Mouse (Mus musculus) forebrain, embryonic 16.5 days (tissue): ENCODE results near the gene Bpifb4. TPM values are rescaled to one million over a fixed set of nuclear protein-coding genes. Genes with fewer than 3 reads are reported as not detected.

ENCODE experiments used
- ATAC-seq: fragments of 200-750 bp; cut with Nextera tagmentation; 2 replicates; pipeline ENCODE4 v1.8.0; 2017; ENCODE audit warnings: mild to moderate bottlenecking, moderate library complexity
- H3K27ac ChIP-seq: fragments of 300-500 bp; sonication (generic); 2 replicates; pipeline ENCODE4 v1.5.1; 2014; ENCODE audit warnings: low read length, control low read depth
- H3K27me3 ChIP-seq: fragments of 300-500 bp; sonication (generic); replicated peaks from 2 replicates; pipeline ENCODE4 v1.6.1; 2014; ENCODE audit warnings: low read length; ENCODE audit not compliant: control insufficient read depth, insufficient read depth
- H3K36me3 ChIP-seq: fragments of 300-500 bp; sonication (generic); 2 replicates; pipeline ENCODE4 v1.6.1; 2014; ENCODE audit not compliant: control insufficient read depth, insufficient read depth
- H3K4me1 ChIP-seq: fragments of 300-500 bp; sonication (generic); replicated peaks from 2 replicates; pipeline ENCODE4 v1.6.1; 2014; ENCODE audit warnings: low read length; ENCODE audit not compliant: control insufficient read depth, insufficient read depth
- H3K4me2 ChIP-seq: fragments of 300-500 bp; sonication (generic); 2 replicates; pipeline ENCODE4 v1.6.1; 2014; ENCODE audit warnings: mild to moderate bottlenecking, low read length, control low read depth
- H3K4me3 ChIP-seq: fragments of 300-500 bp; sonication (generic); replicated peaks from 2 replicates; pipeline ENCODE4 v1.5.1; 2014; ENCODE audit warnings: mild to moderate bottlenecking, low read length, control low read depth
- H3K9ac ChIP-seq: fragments of 300-500 bp; sonication (generic); replicated peaks from 2 replicates; pipeline ENCODE4 v1.6.1; 2014; ENCODE audit warnings: low read depth, low read length, control low read depth
- H3K9me3 ChIP-seq: fragments of 300-500 bp; sonication (generic); 2 replicates; pipeline ENCODE4 v1.6.1; 2016; ENCODE audit warnings: low read length; ENCODE audit not compliant: control insufficient read depth
- WGBS: fragments of 180-500 bp; shearing (Covaris S2); extraction: QIAGEN DNeasy Blood & Tissue Kit; methylation state at CpG from one replicate; pipeline ENCODE4 v1.1.7; 2014; 5-methylcytosine and 5-hydroxymethylcytosine counted together
- polyA plus RNA-seq: library from polyadenylated mRNA; unstranded; fragments of >200 nt; fragmentation: Nextera tagmentation; extraction: Ambion mirVana; gene quantifications from 2 replicates; pipeline ENCODE4 v1.2.1, GENCODE M21; 2015

Gene Bpifb4
- polyA plus RNA-seq, 1 experiment from 2014 or later: not detected

GRCm38 (mm10) chr2:153995770-153996169, 57.8 kb downstream of the Bpifb4 start:
- no peaks in the 10 kb centered on the region for H3K36me3 ChIP-seq
- ATAC-seq: no peak
- WGBS: 2% methylated on average over 7 of the region's 7 CpGs

GRCm38 (mm10) chr2:154000501-154000900, 62.5 kb downstream of the Bpifb4 start:
- Histone ChIP-seq H3K27me3 (no peaks in the 10 kb centered on the region), H3K4me2 (no peak overlapping the region), H3K4me3 (no peak overlapping the region), H3K4me1 (no peaks in the 10 kb centered on the region), H3K9me3 (no peaks in the 10 kb centered on the region), H3K9ac (no peak overlapping the region), H3K36me3 (no peaks in the 10 kb centered on the region), H3K27ac (no peak overlapping the region)
- 80% methylated on average over 3 of the region's 3 CpGs for WGBS
- no peak for ATAC-seq

More at GRCm38 (mm10) chr2:153995770-153996169, 57.8 kb downstream of the Bpifb4 start:
- no peak overlapping the region for H3K4me3 ChIP-seq
- no peaks in the 10 kb centered on the region for H3K27me3 ChIP-seq
- no peak overlapping the region for H3K27ac ChIP-seq
- H3K4me1 ChIP-seq: no peaks in the 10 kb centered on the region
- H3K9ac ChIP-seq: no peak overlapping the region
- H3K4me2 ChIP-seq: no peak overlapping the region
- no peaks in the 10 kb centered on the region for H3K9me3 ChIP-seq

GRCm38 (mm10) chr2:154001056-154001455, 63.0 kb downstream of the Bpifb4 start:
- Histone ChIP-seq H3K4me3 (no peak overlapping the region), H3K4me1 (no peaks in the 10 kb centered on the region), H3K9me3 (no peaks in the 10 kb centered on the region), H3K4me2 (no peak overlapping the region), H3K9ac (no peak overlapping the region), H3K27me3 (no peaks in the 10 kb centered on the region), H3K27ac (no peak overlapping the region), H3K36me3 (no peaks in the 10 kb centered on the region)
- no peak for ATAC-seq

GRCm38 (mm10) chr2:154004456-154004855, 66.4 kb downstream of the Bpifb4 start:
- Histone ChIP-seq H3K4me1 (no peaks in the 10 kb centered on the region), H3K4me3 (no peak overlapping the region), H3K9ac (no peak overlapping the region), H3K4me2 (no peak overlapping the region), H3K36me3 (no peaks in the 10 kb centered on the region), H3K27me3 (no peaks in the 10 kb centered on the region), H3K9me3 (no peaks in the 10 kb centered on the region), H3K27ac (no peak overlapping the region)
- no peak for ATAC-seq
- WGBS: 21% methylated on average over 1 of the region's 1 CpGs

GRCm38 (mm10) chr2:154005094-154005493, 67.1 kb downstream of the Bpifb4 start:
- 91% methylated on average over 1 of the region's 1 CpGs for WGBS

GRCm38 (mm10) chr2:154005734-154006133, 67.7 kb downstream of the Bpifb4 start:
- H3K4me3 ChIP-seq: no peak overlapping the region
- no peaks in the 10 kb centered on the region for H3K36me3 ChIP-seq
- H3K9ac ChIP-seq: no peak overlapping the region
- H3K4me2 ChIP-seq: no peak overlapping the region
- H3K4me1 ChIP-seq: no peaks in the 10 kb centered on the region
- no peaks in the 10 kb centered on the region for H3K9me3 ChIP-seq
- ATAC-seq: no peak
- WGBS: 85% methylated on average over 4 of the region's 4 CpGs
- H3K27me3 ChIP-seq: no peaks in the 10 kb centered on the region
- no peak overlapping the region for H3K27ac ChIP-seq

More at GRCm38 (mm10) chr2:154005094-154005493, 67.1 kb downstream of the Bpifb4 start:
- Histone ChIP-seq H3K27ac (no peak overlapping the region), H3K4me2 (no peak overlapping the region), H3K27me3 (no peaks in the 10 kb centered on the region), H3K9me3 (no peaks in the 10 kb centered on the region), H3K4me3 (no peak overlapping the region), H3K4me1 (no peaks in the 10 kb centered on the region), H3K9ac (no peak overlapping the region), H3K36me3 (no peaks in the 10 kb centered on the region)
- ATAC-seq: no peak

- Histone ChIP-seq H3K27me3 (no peaks in the 10 kb centered on the region), H3K36me3 (no peaks in the 10 kb centered on the region), H3K27ac (no peak overlapping the region), H3K4me3 (no peak overlapping the region), H3K9me3 (no peaks in the 10 kb centered on the region), H3K4me1 (no peaks in the 10 kb centered on the region), H3K9ac (no peak overlapping the region), H3K4me2 (no peak overlapping the region)
- WGBS: 88% methylated on average over 2 of the region's 2 CpGs
- no peak for ATAC-seq
Measured at GRCm38 (mm10) chr2:154006331-154006730, 68.3 kb downstream of the Bpifb4 start.

- no peak for ATAC-seq
- Histone ChIP-seq H3K9ac (no peak overlapping the region), H3K27me3 (no peaks in the 10 kb centered on the region), H3K9me3 (no peaks in the 10 kb centered on the region), H3K36me3 (no peaks in the 10 kb centered on the region), H3K4me3 (no peak overlapping the region), H3K27ac (no peak overlapping the region), H3K4me2 (no peak overlapping the region), H3K4me1 (no peaks in the 10 kb centered on the region)
- WGBS: 88% methylated on average over 1 of the region's 1 CpGs
Measured at GRCm38 (mm10) chr2:154007381-154007780, 69.4 kb downstream of the Bpifb4 start.

GRCm38 (mm10) chr2:154007965-154008364, 70.0 kb downstream of the Bpifb4 start, which contains the start of gene Bpifa2:
TSS of gene Bpifa2 (plus strand) at chr2:154008265.
- Histone ChIP-seq H3K4me1 (no peaks in the 10 kb centered on the region), H3K27ac (no peak within 1 kb of the TSS), H3K9me3 (no peaks in the 10 kb centered on the region), H3K36me3 (no peaks in the 10 kb centered on the region), H3K4me3 (no peak within 1 kb of the TSS), H3K4me2 (no peak within 1 kb of the TSS), H3K27me3 (no peaks in the 10 kb centered on the region), H3K9ac (no peak within 1 kb of the TSS)
- no peak for ATAC-seq
- 82% methylated on average over 3 of the region's 3 CpGs for WGBS
